Mouse (Mus musculus) hindbrain, embryonic 13.5 days (tissue): Measurements from ENCODE around the gene Tnfrsf25. TPM values are rescaled to one million over a fixed set of nuclear protein-coding genes. Genes with fewer than 3 reads are reported as not detected.

Experiments used
- ATAC-seq: fragments of 200-750 bp; cut with Nextera tagmentation; 2 replicates; pipeline ENCODE4 v1.8.0; 2017; ENCODE audit warnings: moderate TSS enrichment; ENCODE audit not compliant: low FRiP score
- H3K27ac ChIP-seq: fragments of 300-500 bp; sonication (generic); 2 replicates; pipeline ENCODE4 v1.5.1; 2015; ENCODE audit warnings: inconsistent platforms, mild to moderate bottlenecking, moderate library complexity
- H3K27me3 ChIP-seq: fragments of 300-500 bp; sonication (generic); 2 replicates; pipeline ENCODE4 v1.6.1; 2015; ENCODE audit warnings: mild to moderate bottlenecking, inconsistent platforms
- H3K36me3 ChIP-seq: fragments of 300-500 bp; sonication (generic); 2 replicates; pipeline ENCODE4 v1.6.1; 2015; ENCODE audit warnings: mild to moderate bottlenecking, inconsistent platforms
- H3K4me1 ChIP-seq: fragments of 300-500 bp; sonication (generic); replicated peaks from 2 replicates; pipeline ENCODE4 v1.6.1; 2015; ENCODE audit warnings: inconsistent platforms
- H3K4me2 ChIP-seq: fragments of 300-500 bp; sonication (generic); 2 replicates; pipeline ENCODE4 v1.6.1; 2015; ENCODE audit warnings: inconsistent platforms, mild to moderate bottlenecking, moderate library complexity
- H3K4me3 ChIP-seq: fragments of 300-500 bp; sonication (generic); 2 replicates; pipeline ENCODE4 v1.5.1; 2015; ENCODE audit warnings: mild to moderate bottlenecking, inconsistent platforms
- H3K9ac ChIP-seq: fragments of 300-500 bp; sonication (generic); 2 replicates; pipeline ENCODE4 v1.6.1; 2015; ENCODE audit warnings: mild to moderate bottlenecking, inconsistent platforms
- H3K9me3 ChIP-seq: fragments of 300-500 bp; sonication (generic); 2 replicates; pipeline ENCODE4 v1.6.1; 2016; ENCODE audit warnings: inconsistent platforms
- WGBS: fragments of 180-500 bp; shearing (Covaris S2); methylation state at CpG from one replicate; pipeline ENCODE4 v1.1.7; 2015; 5-methylcytosine and 5-hydroxymethylcytosine counted together
- polyA plus RNA-seq: library from polyadenylated mRNA; unstranded; fragments of >200 nt; fragmentation: Nextera tagmentation; extraction: Ambion mirVana; gene quantifications from 2 replicates; pipeline ENCODE4 v1.2.1, GENCODE M21; 2015

Tnfrsf25 gene
- polyA plus RNA-seq, 1 experiment from 2014 or later, result 1.00 TPM

DNA sequence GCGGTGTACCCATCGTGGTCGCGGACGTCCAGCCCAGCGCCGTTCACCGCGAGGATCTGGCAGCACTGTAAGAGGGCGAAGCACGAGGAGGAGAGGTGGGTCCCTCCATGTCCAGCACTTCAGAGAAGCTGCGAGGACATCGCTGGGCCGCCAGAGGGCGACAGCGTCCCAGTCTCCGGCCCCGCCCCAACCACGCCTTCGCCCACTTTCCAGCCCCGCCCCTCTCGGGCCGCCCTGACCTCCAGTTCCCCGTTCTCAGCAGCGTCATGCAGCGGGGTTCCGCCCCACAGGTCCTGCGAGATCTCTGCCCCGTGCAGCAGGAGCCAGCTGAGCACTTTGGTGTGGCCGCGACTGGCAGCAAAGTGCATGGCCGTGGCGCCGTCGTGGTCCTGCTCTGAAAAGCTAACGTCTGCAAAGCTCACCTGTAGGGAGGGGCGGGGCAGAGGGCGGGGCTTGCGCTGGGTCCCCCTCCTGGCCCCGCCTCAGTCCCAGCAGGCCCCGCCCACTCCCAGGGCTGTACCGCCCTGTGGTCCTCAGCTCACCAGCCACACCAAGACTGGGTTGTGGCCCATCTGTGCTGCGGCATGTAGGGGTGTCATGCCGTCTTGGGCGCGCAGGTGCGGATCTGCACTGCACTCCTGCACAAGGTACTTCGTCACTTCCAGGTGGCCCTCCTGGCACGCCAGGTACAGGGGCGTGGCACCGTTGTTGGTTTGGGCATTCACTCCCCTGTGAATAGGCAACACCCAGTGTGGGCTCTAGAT is 22.9 kb downstream of the Tnfrsf25 start:
- no peaks in the 10 kb centered on the region for H3K9me3 ChIP-seq
- WGBS, result 3% methylated on average over 51 of the region's 51 CpGs
- ATAC-seq, result peak; percentile 64
- peak overlapping the region; percentile 40 for H3K4me3 ChIP-seq
- H3K27me3 ChIP-seq, result peaks cover 76% of the 10 kb centered on the region
- H3K4me1 ChIP-seq, result peaks cover 9% of the 10 kb centered on the region
- peak overlapping the region; percentile 61 for H3K4me2 ChIP-seq
- no peaks in the 10 kb centered on the region for H3K36me3 ChIP-seq
- H3K27ac ChIP-seq, result no peak overlapping the region
- peak overlapping the region; percentile 49; the same call in 1 of the 2 replicates for H3K9ac ChIP-seq

DNA sequence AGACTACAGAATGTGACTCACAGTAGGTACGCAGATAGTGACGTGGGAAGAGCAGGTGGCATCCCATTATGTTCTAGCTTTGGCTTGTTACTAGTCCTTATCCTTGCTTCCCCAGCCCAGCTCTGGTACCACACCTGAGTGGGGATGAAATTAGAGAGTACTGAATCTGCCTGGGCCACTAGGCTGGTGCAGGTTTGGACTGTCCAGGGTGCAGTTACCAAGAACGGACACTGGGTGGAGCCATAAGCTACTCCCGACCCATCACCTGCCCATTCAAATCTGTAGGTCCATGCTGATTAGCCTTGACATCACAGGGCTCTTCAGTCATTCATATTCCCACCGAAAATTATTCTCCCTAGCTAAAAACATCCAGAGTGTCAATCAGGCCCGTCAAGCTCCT is 24.7 kb downstream of the Tnfrsf25 start:
- 36% methylated on average over 6 of the region's 6 CpGs for WGBS
- H3K27me3 ChIP-seq, result peaks cover 64% of the 10 kb centered on the region
- peaks cover 9% of the 10 kb centered on the region for H3K4me1 ChIP-seq
- no peak overlapping the region for H3K4me2 ChIP-seq
- H3K27ac ChIP-seq, result no peak overlapping the region
- no peaks in the 10 kb centered on the region for H3K9me3 ChIP-seq
- H3K4me3 ChIP-seq, result no peak overlapping the region
- ATAC-seq, result no peak
- H3K36me3 ChIP-seq, result no peaks in the 10 kb centered on the region
- no peak overlapping the region for H3K9ac ChIP-seq

DNA sequence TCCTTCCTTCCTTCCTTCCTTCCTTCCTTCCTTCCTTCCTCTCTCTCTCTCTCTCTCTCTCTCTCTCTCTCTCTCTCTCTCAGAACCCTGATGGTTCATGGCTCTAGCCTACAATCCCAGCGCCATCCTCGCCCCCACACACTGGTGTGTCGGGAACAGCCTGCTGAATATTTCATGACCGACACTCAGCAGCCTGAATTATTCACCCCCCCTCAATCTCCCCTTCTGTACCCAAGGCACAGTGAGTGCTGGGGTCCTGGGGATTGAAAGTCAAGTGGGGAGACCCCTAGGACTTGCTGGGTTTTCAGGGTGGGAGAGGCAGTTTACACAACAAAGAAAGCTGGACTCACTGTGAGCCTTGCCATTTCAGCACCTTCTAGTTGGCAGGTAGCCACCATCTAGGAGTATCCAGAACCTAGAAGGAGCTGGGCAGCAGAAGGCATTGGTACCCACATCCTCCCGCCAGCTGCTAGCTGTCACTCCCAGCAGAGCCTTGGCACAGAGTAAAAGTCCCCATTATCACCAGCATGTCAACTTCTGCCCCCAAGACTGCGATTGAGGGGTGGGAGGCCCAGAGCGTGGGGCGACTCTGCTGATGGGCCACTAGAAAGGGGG is 25.9 kb downstream of the Tnfrsf25 start:
- Histone ChIP-seq H3K4me1 (peaks cover 9% of the 10 kb centered on the region), H3K9ac (no peak overlapping the region), H3K27me3 (peaks cover 65% of the 10 kb centered on the region), H3K4me2 (no peak overlapping the region), H3K4me3 (no peak overlapping the region), H3K27ac (no peak overlapping the region), H3K9me3 (no peaks in the 10 kb centered on the region), H3K36me3 (no peaks in the 10 kb centered on the region)
- 54% methylated on average over 8 of the region's 8 CpGs for WGBS
- no peak for ATAC-seq

DNA sequence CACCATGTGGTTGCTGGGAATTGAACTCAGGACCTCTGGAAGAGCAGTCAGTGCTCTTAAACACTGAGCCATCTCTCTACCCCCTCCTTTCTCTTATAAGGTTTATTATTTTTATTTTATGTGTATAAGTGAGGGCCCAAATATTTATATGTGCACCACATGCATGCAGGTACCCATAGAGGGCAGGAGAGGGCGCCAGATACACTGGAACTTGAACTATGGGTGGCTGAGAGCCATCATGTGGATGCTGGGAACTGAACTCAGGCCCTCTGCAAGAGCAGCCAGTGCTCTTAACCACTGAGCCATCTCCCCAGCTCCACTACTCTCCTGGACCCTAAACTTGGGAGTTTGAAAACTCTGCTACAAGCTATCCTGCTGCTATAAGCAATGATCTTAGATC is 27.9 kb downstream of the Tnfrsf25 start:
- peaks cover 62% of the 10 kb centered on the region for H3K27me3 ChIP-seq

DNA sequence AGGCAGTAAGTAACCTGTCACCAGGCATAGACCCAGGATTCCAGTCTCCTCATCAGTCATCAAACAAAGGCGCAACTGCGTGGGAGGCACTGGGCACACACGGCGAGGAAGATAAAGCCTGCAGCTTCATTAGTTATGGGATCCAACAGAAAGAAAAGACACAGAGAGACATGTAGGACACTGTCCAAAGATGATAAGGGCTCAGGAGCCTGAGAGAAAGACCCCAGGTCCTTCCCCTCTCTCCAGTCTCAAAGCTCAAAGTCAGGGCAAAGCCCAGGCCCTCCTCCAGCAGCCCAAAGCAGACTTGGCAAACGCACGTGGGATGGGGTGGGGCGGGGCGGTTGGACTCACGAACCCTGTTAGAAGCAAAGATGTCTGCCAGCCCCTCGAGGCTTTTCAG is 29.7 kb downstream of the Tnfrsf25 start:
- no peak for ATAC-seq
- no peaks in the 10 kb centered on the region for H3K9me3 ChIP-seq
- no peaks in the 10 kb centered on the region for H3K36me3 ChIP-seq
- no peak overlapping the region for H3K4me3 ChIP-seq
- H3K9ac ChIP-seq, result no peak overlapping the region
- H3K27me3 ChIP-seq, result peaks cover 68% of the 10 kb centered on the region
- no peak overlapping the region for H3K27ac ChIP-seq
- no peak overlapping the region for H3K4me2 ChIP-seq
- 78% methylated on average over 10 of the region's 10 CpGs for WGBS
- H3K4me1 ChIP-seq, result no peaks in the 10 kb centered on the region

More for the DNA sequence above, 27.9 kb downstream of the Tnfrsf25 start:
- Histone ChIP-seq H3K27ac (no peak overlapping the region), H3K9me3 (no peaks in the 10 kb centered on the region), H3K4me2 (no peak overlapping the region), H3K36me3 (no peaks in the 10 kb centered on the region), H3K4me1 (peaks cover 5% of the 10 kb centered on the region), H3K4me3 (no peak overlapping the region), H3K9ac (no peak overlapping the region)
- no peak for ATAC-seq
- 25% methylated on average over 1 of the region's 1 CpGs for WGBS

DNA sequence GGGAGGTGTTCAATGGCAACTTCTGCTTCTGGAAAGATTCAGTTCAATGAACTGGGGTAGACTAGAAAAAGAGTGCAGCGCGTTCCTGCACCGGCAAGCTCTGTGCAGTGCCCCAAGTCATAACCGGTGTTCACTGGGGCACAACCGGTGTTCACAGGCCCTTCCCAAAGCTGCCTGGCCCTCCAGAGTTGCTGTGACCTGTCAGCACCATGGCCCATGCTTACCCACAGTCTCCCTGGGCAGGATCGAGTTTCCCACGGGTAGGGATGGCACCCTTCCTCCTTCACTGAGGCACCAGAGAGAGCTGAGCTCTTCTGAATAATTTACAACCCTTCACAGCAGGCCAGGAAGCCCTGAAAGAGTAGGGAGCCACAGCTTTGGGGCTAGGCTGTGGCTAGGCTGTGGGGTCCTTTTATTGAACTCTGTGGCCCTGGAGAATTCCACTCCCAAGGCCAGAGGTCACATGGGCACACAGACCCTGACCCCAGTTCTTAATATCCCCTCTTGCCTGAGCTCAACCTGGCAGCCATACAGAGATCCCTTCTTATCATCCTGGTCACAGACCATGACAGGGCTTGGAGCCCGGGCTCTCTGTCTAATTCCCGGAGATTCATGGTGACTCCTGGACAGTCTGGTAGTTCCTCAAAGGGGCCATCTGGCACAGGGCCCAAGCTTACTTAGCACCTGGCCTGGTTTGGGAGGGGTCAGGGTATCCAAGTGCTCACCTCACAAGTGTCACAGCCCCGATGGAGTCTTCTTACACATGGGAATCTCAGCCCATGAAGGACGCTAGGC is 30.5 kb downstream of the Tnfrsf25 start:
- H3K4me1 ChIP-seq, result no peaks in the 10 kb centered on the region
- H3K27ac ChIP-seq, result no peak overlapping the region
- ATAC-seq, result no peak
- H3K4me2 ChIP-seq, result no peak overlapping the region
- WGBS, result 69% methylated on average over 11 of the region's 11 CpGs
- no peaks in the 10 kb centered on the region for H3K36me3 ChIP-seq
- peaks cover 68% of the 10 kb centered on the region for H3K27me3 ChIP-seq
- H3K9me3 ChIP-seq, result no peaks in the 10 kb centered on the region
- no peak overlapping the region for H3K4me3 ChIP-seq
- H3K9ac ChIP-seq, result no peak overlapping the region

DNA sequence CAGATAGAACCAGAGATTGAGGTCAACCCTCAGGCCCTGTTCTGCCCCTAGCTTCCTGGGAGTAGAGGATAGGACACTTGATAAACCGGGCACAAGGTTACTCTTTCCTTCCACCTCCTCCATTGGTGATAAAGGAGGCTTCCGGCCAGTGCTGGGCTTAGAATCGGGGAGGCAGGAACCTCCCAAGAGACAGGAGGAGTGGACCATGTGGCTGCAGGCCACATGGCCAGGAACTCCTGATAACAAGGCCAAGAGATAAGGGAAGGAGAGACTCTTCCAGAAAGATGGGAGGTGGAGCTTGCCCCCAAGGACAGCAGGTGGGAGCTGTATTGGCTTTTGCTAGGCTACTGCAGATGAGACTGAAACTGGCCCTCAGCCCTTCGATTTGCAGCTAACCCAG is 34.8 kb downstream of the Tnfrsf25 start:
- Histone ChIP-seq H3K9me3 (no peaks in the 10 kb centered on the region), H3K27me3 (peaks cover 93% of the 10 kb centered on the region), H3K27ac (no peak overlapping the region), H3K4me2 (no peak overlapping the region), H3K4me3 (no peak overlapping the region), H3K36me3 (no peaks in the 10 kb centered on the region), H3K4me1 (peaks cover 13% of the 10 kb centered on the region), H3K9ac (no peak overlapping the region)
- ATAC-seq, result no peak
- WGBS, result 78% methylated on average over 4 of the region's 4 CpGs

DNA sequence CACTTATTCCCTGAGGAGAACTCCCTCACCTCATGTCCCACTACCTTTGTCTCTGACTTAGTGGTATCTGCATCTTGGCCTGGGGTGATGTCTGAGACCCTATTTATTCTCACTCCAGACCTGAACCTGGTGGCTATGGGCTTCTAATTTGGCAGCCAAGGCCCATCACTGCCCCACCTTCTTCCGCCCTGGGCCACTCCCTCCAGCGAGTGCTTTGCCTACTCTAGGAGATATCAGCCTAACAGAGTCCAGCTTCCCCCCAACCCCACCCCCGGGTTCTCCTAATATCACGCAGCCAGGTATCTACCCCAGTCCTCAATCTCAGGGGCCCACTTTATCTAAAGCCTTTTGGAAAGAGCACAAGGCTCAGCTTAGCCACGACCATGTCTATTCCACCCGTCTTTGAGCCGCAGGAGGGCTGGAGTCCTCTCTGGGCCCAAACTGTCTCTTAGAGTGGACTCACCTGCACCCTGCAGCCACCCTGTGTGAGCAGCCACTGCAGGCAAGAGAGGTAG is 35.8 kb downstream of the Tnfrsf25 start:
- peak; percentile 6; the same call in 1 of the 2 replicates for ATAC-seq
- Histone ChIP-seq H3K27ac (no peak overlapping the region), H3K4me2 (peak overlapping the region; percentile 50), H3K4me3 (peak overlapping the region; percentile 34), H3K27me3 (peaks cover 89% of the 10 kb centered on the region), H3K36me3 (no peaks in the 10 kb centered on the region), H3K4me1 (peaks cover 13% of the 10 kb centered on the region), H3K9me3 (no peaks in the 10 kb centered on the region), H3K9ac (no peak overlapping the region)
- 18% methylated on average over 7 of the region's 7 CpGs for WGBS

DNA sequence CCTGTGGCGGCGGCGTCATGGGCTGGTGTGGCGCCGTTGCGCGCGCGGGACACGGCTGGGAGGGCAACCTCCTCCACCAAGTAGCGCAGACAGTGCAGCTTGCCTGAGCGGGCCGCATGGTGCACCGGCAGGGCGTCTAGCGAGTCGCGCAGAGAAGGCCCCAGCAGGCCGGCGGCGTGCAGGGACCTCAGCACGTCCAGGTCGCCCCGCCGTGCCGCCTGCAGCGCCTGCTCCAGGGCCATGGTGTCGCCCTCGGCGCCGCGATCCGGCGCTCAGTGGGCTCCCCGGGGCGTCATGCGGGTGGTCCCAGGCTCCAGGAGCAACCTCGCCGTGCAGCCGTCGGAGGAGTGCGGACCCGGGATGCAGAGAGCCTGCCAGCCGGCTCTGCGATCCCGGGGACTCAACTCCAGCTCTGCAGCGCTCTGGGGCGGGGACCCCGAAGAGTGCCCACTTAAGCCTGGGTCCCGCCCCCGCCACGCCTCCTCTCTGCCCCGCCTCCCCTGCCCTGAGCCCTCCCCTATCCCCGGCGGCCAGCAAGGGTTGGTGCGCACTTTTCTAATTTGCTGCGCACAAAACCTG is 36.3 kb downstream of the Tnfrsf25 start, which contains the start of gene Espn:
Gene Espn, minus strand, starts transcription at position 406 of the 579 bp plus-strand sequence.
- Histone ChIP-seq H3K9me3 (no peaks in the 10 kb centered on the region), H3K36me3 (no peaks in the 10 kb centered on the region), H3K27ac (no peak within 1 kb of the TSS), H3K4me1 (peaks cover 13% of the 10 kb centered on the region), H3K4me2 (peak within 1 kb of the TSS; percentile 50), H3K4me3 (peak within 1 kb of the TSS; percentile 34), H3K9ac (no peak within 1 kb of the TSS; the same call in 1 of the 2 replicates), H3K27me3 (peaks cover 88% of the 10 kb centered on the region)
- peak; percentile 65 for ATAC-seq
- WGBS, result under 1% methylated on average over 55 of the region's 57 CpGs

DNA sequence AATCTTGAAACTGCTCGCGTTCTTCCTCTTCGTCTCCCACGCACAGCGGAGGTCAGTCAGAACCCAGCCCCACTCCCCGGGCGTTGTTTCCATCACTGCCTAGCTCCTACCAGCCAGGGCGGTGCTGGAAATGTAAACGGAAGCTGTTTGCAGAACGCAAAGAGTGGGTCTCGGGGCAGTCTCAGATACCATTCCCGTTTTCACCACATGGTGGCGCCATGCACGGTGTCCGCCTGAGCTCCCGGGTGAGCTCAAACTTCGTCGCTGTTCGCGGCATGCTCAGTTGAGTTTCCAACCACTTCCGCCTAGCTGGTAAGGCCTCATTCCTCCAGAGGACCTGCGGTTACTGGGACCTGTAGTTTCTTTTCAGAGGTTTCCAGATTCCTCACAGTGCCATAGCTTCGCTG is 38.0 kb downstream of the Tnfrsf25 start:
- Histone ChIP-seq H3K27ac (no peak overlapping the region), H3K9me3 (no peaks in the 10 kb centered on the region), H3K4me2 (peak overlapping the region; percentile 37; the same call in 1 of the 2 replicates), H3K36me3 (no peaks in the 10 kb centered on the region), H3K4me3 (no peak overlapping the region; the same call in 1 of the 2 replicates), H3K4me1 (peaks cover 22% of the 10 kb centered on the region), H3K9ac (0 out of 2 replicates have a peak overlapping the region, but pooled peaks have one; percentile 29), H3K27me3 (peaks cover 93% of the 10 kb centered on the region)
- ATAC-seq, result no peak
- 5% methylated on average over 23 of the region's 23 CpGs for WGBS

DNA sequence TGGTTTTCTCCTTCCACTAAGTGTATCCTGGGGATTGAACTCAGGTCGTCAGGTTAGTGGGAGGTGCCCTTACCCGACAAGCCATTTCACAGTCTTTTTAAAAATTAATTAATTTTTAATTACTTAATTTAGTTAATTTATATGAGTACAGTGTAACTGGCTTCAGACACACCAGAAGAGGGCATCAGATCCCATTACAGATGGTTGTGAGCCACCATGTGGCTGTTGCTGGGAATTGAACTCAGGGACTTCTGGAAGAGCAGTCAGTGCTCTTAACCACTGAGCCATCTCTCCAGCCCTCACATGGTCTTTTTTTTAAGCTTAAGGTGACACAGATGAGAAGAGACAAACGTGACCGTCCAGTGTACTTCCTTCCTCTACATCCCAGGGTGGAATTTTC is 39.3 kb downstream of the Tnfrsf25 start:
- ATAC-seq, result no peak
- Histone ChIP-seq H3K27ac (no peak overlapping the region), H3K4me3 (no peak overlapping the region), H3K9me3 (no peaks in the 10 kb centered on the region), H3K4me1 (peaks cover 34% of the 10 kb centered on the region), H3K36me3 (no peaks in the 10 kb centered on the region), H3K4me2 (no peak overlapping the region), H3K9ac (no peak overlapping the region), H3K27me3 (peaks cover 93% of the 10 kb centered on the region)
- WGBS, result 72% methylated on average over 4 of the region's 4 CpGs
